ENCODE assay signal across 8 mouse cellular contexts in the genomic region with DNA sequence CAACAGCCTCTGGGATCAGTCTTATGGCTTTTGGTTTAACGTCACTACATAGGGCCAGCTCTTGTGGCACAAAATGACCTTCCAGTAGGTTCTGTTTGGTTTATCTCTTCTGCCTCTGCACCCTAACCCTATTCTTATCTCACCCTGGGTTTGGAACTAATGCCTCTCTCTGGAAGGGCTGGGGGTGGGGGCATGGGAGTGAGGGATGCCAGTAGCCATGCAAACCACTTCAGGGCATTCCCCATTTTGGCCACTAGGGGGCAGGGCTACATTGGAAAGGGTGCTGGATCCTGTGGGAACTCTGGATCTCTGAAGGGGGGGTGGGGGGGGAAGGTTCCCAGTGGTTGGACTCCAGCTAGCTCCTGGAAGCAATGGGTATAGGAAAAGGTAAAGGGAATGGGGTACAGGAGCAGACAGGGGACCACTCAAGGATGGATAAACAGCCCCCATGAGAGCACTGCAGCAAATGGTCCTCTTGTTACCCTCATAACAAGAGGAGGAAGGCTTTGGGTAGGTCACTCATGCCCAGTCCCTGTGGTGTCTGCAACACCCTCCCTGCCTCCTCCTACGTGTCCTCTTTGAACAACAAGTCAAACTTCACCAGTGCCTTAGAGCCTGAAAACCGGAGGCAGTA. TPM values are rescaled to one million over a fixed set of nuclear protein-coding genes. Genes with fewer than 3 reads are reported as not detected.
DNase-seq lines count a peak whose midpoint lies in the region; ATAC-seq and TF ChIP-seq lines count a peak whose summit lies in the region.

No protein-coding gene starts in this region.

- TF ChIP-seq CTCF in intestine, postnatal 0 days (IDR thresholded peaks at IDR 0.05; ENCODE audit: low read depth), result peak; percentile 82

- ATAC-seq in liver, embryonic 12.5 days, result no peak
- ATAC-seq in intestine, postnatal 0 days, result no peak
- peak; percentile 52; the same call in 1 of the 2 replicates for ATAC-seq in midbrain, embryonic 16.5 days
- ATAC-seq in stomach, embryonic 15.5 days (ENCODE audit: insufficient read depth, low FRiP score, low read depth), result no peak

- H3K9me3 ChIP-seq in liver, embryonic 12.5 days (replicated peaks), result no peaks in the 10 kb centered on the region
- H3K9me3 ChIP-seq in intestine, postnatal 0 days (ENCODE audit: control insufficient read depth), result no peaks in the 10 kb centered on the region
- no peaks in the 10 kb centered on the region for H3K9me3 ChIP-seq in midbrain, embryonic 16.5 days (replicated peaks; ENCODE audit: control insufficient read depth, low read length, poor library complexity, severe bottlenecking)
- H3K9me3 ChIP-seq in stomach, embryonic 15.5 days, result no peaks in the 10 kb centered on the region

- no peaks in the 10 kb centered on the region for H3K27me3 ChIP-seq in liver, embryonic 12.5 days (replicated peaks)
- H3K27me3 ChIP-seq in intestine, postnatal 0 days (replicated peaks; ENCODE audit: control insufficient read depth, insufficient read depth, low read length), result no peaks in the 10 kb centered on the region
- no peaks in the 10 kb centered on the region for H3K27me3 ChIP-seq in midbrain, embryonic 16.5 days (ENCODE audit: control insufficient read depth, insufficient read depth, low read depth, low read length)
- no peaks in the 10 kb centered on the region for H3K27me3 ChIP-seq in stomach, embryonic 15.5 days (replicated peaks)

- H3K36me3 ChIP-seq in liver, embryonic 12.5 days, result peaks cover 23% of the 10 kb centered on the region
- peaks cover 38% of the 10 kb centered on the region for H3K36me3 ChIP-seq in intestine, postnatal 0 days (ENCODE audit: control insufficient read depth, insufficient read depth)
- H3K36me3 ChIP-seq in midbrain, embryonic 16.5 days (ENCODE audit: control insufficient read depth, insufficient read depth, low read length), result peaks cover 59% of the 10 kb centered on the region
- H3K36me3 ChIP-seq in stomach, embryonic 15.5 days, result peaks cover 20% of the 10 kb centered on the region

- intact Hi-C loops in left cerebral cortex, postnatal 4 days (cut with DNase I), result loop anchor here (5.0 kb wide), 1 partner anchor 211 kb away; no protein-coding TSS in a partner anchor

- H3K9ac ChIP-seq in liver, embryonic 12.5 days, result no peak overlapping the region
- no peak overlapping the region for H3K9ac ChIP-seq in intestine, postnatal 0 days (ENCODE audit: low read depth, low read length)
- H3K9ac ChIP-seq in midbrain, embryonic 16.5 days (ENCODE audit: low read depth, low read length), result no peak overlapping the region
- H3K9ac ChIP-seq in stomach, embryonic 15.5 days, result no peak overlapping the region

- no peak overlapping the region for H3K4me2 ChIP-seq in liver, embryonic 12.5 days
- no peak overlapping the region for H3K4me2 ChIP-seq in intestine, postnatal 0 days (replicated peaks; ENCODE audit: low read depth)
- no peak overlapping the region for H3K4me2 ChIP-seq in midbrain, embryonic 16.5 days (ENCODE audit: low read length)
- no peak overlapping the region for H3K4me2 ChIP-seq in stomach, embryonic 15.5 days

- H3K4me3 ChIP-seq in liver, embryonic 12.5 days, result no peak overlapping the region
- H3K4me3 ChIP-seq in intestine, postnatal 0 days (ENCODE audit: low read depth, low read length), result no peak overlapping the region
- no peak overlapping the region for H3K4me3 ChIP-seq in midbrain, embryonic 16.5 days (ENCODE audit: low read depth, low read length)
- no peak overlapping the region for H3K4me3 ChIP-seq in stomach, embryonic 15.5 days (replicated peaks)

- H3K4me1 ChIP-seq in liver, embryonic 12.5 days, result no peaks in the 10 kb centered on the region
- no peaks in the 10 kb centered on the region for H3K4me1 ChIP-seq in intestine, postnatal 0 days (replicated peaks; ENCODE audit: control insufficient read depth, insufficient read depth, low read length)
- H3K4me1 ChIP-seq in midbrain, embryonic 16.5 days (ENCODE audit: control insufficient read depth, insufficient read depth, low read length), result no peaks in the 10 kb centered on the region
- H3K4me1 ChIP-seq in stomach, embryonic 15.5 days, result peaks cover 12% of the 10 kb centered on the region

- WGBS in liver, embryonic 12.5 days (ENCODE audit: insufficient replicate concordance), result 65% methylated on average over 3 of the region's 3 CpGs
- 89% methylated on average over 3 of the region's 3 CpGs for WGBS in intestine, postnatal 0 days
- 80% methylated on average over 3 of the region's 3 CpGs for WGBS in midbrain, embryonic 16.5 days
- 81% methylated on average over 3 of the region's 3 CpGs for WGBS in stomach, embryonic 15.5 days

- H3K27ac ChIP-seq in liver, embryonic 12.5 days, result no peak overlapping the region
- no peak overlapping the region for H3K27ac ChIP-seq in intestine, postnatal 0 days (ENCODE audit: low read depth, low read length)
- H3K27ac ChIP-seq in midbrain, embryonic 16.5 days (ENCODE audit: low read length), result no peak overlapping the region
- H3K27ac ChIP-seq in stomach, embryonic 15.5 days, result peak overlapping the region; percentile 74; the same call in 1 of the 2 replicates

- peak; percentile 65 for DNase-seq in liver
- DNase-seq in cerebellum, postnatal 25 days, result peak; percentile 73 to 86
- peak; percentile 50 to 52 for DNase-seq in gastrocnemius, adult 8-10 months (ENCODE audit: low spot score in 2 of 2)
- DNase-seq in left cerebral cortex, postnatal 4 days, result peak; percentile 78

RNA-seq across cellular contexts. Expression of gene Ipo9, which starts 30.9 kb away (rescaled TPM):
- 50.4 and 53.6 TPM in 2 replicates for polyA plus RNA-seq in liver, embryonic 12.5 days (2016; fragmentation: Nextera tagmentation; extraction: Ambion mirVana)
- 10 to 100 TPM; 18.0 to 32.4 (median 26.0) TPM for total RNA-seq in gastrocnemius, adult 8-10 months (2022)
- 21.4 and 22.2 TPM in 2 replicates for polyA plus RNA-seq in intestine, postnatal 0 days (2015; fragmentation: Nextera tagmentation; extraction: Ambion mirVana)
- total RNA-seq in left cerebral cortex, postnatal 4 days (2021), result 100 to 1,000 TPM; 170 to 180 TPM
- polyA plus RNA-seq in midbrain, embryonic 16.5 days (2015; fragmentation: Nextera tagmentation; extraction: Ambion mirVana), result 111 and 112 TPM in 2 replicates
- 88.7 and 96.5 TPM in 2 replicates for polyA plus RNA-seq in stomach, embryonic 15.5 days (2015; fragmentation: Nextera tagmentation; extraction: Ambion mirVana)
